Mouse (Mus musculus): ENCODE data around the gene Fam43a.

Fam43a gene

DNA sequence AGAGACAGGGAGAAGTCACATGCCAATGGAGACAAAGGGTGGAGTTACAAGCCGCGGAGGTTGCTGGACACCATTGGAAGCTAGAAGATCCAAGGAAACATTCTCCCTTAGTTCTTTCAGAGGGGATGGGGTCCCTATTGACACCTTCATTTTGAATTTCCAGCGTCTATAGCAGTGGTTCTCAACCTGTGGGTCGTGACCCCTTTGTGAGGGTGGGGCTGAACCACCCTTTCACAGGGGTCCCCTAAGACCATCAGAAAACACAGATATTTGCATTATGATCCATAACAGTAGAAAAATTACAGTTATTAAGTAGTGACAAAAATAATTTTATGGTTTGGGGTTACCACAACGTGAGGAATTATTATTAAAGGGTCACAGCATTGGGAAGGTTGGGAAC is 30.0 kb downstream of the Fam43a start:
- DNase-seq (ENCODE audit: low spot score in 2 of 2): no peak

DNA sequence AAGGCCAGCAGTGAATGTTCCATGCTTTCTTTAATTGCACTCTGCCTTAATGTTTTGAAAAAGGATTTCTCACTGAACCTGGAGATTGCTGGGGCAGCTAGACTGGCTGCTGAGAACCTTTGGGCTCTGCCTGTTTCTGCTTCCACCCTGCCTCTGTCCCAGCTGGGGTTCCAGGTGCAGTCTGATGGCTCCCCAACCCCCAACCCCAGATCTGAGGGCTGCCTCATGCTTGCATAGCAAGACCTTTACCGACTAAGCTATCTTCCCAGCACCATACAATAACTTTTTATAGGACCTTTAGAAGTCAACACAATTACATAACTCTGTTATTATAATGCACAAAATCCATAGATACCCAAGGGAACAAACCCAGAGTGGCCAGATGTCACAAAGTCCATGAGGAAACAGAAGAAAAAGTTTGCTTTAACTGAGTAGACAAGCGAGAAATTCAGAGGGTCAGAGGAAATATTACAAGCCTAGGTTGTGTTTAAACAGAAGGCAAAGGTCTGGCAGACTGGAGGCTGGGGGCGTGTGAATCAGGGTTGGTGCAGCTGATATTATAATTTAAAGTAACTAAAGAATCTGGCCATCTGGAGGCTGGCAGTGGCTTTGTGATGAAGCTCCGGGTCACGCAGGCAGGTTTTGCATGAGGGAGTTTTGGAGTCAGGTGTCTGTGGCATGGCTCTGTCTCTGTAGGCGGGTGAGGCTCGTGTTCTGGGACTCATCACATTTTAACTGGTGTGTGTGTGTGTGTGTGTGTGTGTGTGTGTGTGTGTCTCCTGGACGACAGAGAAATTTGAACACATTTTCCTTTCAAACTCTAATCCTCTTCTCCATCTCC is 34.6 kb downstream of the Fam43a start:
- DNase-seq (ENCODE audit: low spot score in 2 of 2): no peak

DNA sequence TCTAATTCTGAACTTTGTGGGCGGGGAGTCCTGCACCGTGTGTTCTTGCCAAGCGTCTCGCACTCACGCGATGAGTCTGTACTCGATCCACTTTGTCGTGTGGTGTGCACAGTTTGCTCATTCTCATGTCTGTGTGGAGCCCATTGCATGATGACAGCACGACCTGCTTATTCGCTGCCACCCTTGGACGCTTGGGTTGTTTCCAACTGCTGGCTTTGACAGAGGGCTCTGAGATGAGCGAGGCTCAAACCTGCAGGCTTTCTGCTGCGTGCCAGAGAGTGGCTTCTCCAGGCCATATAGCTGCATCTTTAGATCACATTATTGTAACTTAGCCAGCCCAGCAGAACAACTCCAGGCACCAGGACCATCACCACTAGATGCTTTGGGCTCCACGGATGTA is 39.1 kb downstream of the Fam43a start:
- no peak for DNase-seq (ENCODE audit: low spot score in 2 of 2)

DNA sequence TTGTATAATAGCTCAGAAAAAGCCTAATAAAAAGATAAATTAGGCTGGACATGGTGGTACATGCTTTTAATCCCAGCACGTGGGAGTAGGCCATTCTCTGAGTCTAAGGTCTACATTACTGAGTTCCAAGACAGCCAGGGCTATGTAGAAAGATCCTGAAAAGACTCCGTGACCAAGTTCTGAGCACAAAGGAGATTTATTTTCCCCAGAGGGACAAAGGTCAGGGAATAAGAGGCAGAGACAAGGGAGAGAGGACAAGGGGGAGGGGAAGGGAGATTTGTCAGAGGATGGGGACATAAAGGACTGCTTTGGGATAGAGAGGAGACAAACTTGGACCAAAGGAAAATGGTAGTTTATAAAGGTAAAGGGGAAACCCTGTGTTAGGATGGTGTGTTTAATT is 41.1 kb downstream of the Fam43a start:
- DNase-seq (ENCODE audit: low spot score in 2 of 2): no peak

DNA sequence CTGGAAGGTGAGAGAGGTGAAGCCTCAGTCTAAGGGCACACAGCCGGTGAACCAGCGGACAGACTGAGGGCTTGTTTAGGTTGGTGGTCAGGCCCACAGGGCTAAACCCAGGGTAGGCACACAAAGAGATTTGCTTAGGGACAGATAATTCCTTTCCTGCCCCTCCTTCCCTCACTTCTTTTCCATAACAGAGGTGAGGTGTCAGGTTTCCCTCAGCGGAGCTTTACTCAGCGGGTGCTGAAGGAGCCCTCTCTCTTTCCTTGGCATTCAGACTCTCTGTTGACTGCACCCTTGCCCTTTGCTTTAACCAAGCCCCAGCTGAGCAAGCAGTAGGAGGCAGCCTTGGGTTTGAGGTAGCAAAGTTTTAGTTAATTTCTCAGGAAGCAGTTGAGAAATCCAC is 41.9 kb downstream of the Fam43a start:
- DNase-seq (ENCODE audit: low spot score in 2 of 2): no peak

DNA sequence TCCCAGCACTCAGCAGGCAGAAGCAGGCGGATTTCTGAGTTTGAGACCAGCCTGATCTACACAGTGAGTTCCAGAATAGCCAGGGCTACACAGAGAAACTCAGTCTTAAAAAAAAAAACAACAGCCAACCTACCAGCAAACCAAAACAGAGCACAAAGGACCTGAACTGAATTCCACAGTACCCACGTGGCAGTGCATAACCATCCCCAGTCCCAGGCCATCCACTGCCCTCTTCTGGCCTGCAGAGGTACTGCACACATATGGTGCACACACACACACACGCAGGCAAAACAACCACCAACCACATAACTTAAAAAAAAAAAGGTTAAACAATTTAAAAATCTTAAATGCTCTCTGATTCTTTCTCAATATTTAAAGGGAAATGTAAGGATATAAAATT is 42.7 kb downstream of the Fam43a start:
- no peak for DNase-seq (ENCODE audit: low spot score in 2 of 2)

DNA sequence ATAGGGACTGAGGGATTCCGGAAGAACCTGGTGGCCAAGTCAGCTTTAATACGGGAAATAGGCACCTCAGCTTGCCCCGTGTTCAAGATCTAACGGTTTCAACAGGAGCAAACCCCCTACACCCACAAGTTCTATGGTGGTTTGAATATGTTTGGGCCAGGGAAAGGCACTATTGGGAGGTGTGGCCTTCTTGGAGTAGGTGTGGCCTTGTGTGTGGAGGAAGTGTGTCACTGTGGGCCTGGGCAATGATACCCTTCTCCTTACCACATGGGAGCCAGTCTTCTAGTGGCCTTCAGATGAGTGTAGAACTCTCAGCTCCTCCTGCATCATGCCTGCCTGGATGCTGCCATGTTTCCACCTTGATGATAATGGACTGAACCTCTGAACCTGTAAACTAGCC is 45.5 kb downstream of the Fam43a start:
- DNase-seq (ENCODE audit: low spot score in 2 of 2): no peak

DNA sequence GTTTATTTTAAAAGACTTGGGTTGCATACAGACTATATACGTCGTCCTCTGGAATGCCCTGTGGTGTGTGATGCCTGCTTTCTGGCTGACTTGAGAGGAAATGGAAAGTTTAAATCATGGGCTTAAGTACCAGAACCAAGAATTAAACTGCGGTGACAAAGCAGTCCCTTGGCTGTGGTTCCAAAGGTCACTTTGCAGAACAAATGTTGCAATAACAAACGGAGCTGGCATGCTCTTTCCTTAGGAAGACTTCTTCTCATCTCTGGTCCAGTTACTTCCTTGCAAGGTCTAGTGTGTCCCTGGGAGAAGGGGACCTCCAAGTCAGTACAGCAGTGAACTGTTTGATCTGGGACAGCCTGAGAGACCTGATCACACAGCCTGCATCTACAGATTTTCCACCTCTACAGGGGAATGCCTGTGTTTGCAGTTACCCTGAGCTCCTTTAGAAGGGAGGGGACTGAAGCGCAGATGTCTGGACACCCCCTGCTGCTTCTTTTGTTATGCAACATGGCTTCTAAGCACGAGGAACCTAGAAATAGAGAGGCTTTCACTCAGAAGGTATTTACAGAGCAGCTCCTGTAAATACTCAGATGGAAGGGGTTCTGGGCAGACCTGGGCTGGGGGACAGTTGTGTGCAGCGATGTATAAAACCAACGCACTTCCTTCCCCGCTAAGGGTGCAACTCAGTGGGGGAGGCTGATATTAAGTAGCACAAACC is 46.5 kb downstream of the Fam43a start:
- no peak for DNase-seq (ENCODE audit: low spot score in 2 of 2)

DNA sequence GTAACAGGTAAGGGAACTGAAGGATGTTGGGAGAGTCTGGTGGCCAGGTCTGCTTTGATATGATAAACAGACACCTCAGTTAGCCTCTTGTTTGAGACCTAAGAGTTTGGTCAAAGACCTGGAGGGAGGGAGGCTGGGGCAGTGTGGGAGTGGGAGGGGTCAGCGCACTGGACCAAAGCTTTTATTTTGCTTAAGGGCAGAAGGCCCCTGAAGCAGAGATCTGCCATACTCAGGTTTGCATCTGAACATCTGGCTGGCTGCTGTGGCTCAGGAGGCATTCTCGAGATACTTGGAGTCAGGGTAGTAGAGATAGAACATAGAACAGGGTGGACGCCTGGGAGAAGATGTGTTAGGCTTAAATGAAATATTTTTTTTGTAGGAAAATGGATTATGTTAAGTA is 47.3 kb downstream of the Fam43a start:
- DNase-seq (ENCODE audit: low spot score in 2 of 2): no peak

DNA sequence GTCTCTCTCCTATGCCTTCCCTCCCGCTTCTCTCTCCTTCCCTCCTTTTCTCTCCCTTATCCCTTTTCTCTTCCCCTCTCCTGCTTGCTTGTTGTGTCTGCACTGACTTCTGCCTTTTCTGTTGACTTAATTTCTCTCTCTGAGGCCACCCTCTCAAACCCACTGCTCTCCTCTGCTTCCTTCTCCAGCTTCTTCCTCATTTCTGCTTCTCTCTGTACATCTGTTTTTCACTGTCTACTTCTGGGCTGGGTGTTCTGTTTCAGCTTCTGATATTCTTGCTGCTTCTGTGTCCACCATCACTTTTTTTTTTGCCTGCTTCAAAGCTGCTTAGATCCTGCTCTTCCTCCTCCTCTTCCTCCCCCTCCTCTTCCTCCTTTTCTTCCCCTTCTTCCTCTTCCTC is 51.8 kb downstream of the Fam43a start:
- DNase-seq (ENCODE audit: low spot score in 2 of 2): no peak

Data from frontal cortex, postnatal 25 days (tissue).